Comparison of ENCODE assay signal across 8 mouse cellular contexts in genomic region chr7:98307921-98308606, GRCm38 (mm10). TPM values are rescaled to one million over a fixed set of nuclear protein-coding genes. Genes with fewer than 3 reads are reported as not detected.
DNase-seq lines count a peak whose midpoint lies in the region; ATAC-seq and TF ChIP-seq lines count a peak whose summit lies in the region.

No protein-coding gene starts in this region.

- no peak for TF ChIP-seq CTCF in liver, postnatal 0 days (IDR thresholded peaks at IDR 0.05; ENCODE audit: low read depth)

- H3K27me3 ChIP-seq in heart, embryonic 12.5 days (replicated peaks), result no peaks in the 10 kb centered on the region
- H3K27me3 ChIP-seq in forebrain, embryonic 16.5 days (replicated peaks; ENCODE audit: control insufficient read depth, insufficient read depth, low read length), result no peaks in the 10 kb centered on the region
- no peaks in the 10 kb centered on the region for H3K27me3 ChIP-seq in liver, postnatal 0 days (ENCODE audit: insufficient read depth, low read length)

- no peak for DNase-seq in heart, postnatal 36 days
- no peak for DNase-seq in ES-E14 (ENCODE audit: low read depth, low spot score)
- no peak for DNase-seq in liver, postnatal 0 days
- DNase-seq in frontal cortex, postnatal 14 days (ENCODE audit: low spot score in 2 of 2), result no peak
- DNase-seq in adrenal gland, adult 8-10 months, result no peak
- DNase-seq in layer of hippocampus, adult 11-12 months (ENCODE audit: low spot score), result no peak

- TF ChIP-seq EP300 in liver, postnatal 0 days (IDR thresholded peaks at IDR 0.05; ENCODE audit: low read depth), result no peak

- no peak for ATAC-seq in heart, embryonic 12.5 days (ENCODE audit: insufficient number of reproducible peaks, low FRiP score)
- ATAC-seq in forebrain, embryonic 16.5 days, result no peak
- ATAC-seq in liver, postnatal 0 days, result no peak

- H3K4me2 ChIP-seq in heart, embryonic 12.5 days, result peak overlapping the region; percentile 75
- H3K4me2 ChIP-seq in forebrain, embryonic 16.5 days (ENCODE audit: low read length), result peak overlapping the region; percentile 72
- peak overlapping the region; percentile 93 for H3K4me2 ChIP-seq in liver, postnatal 0 days (ENCODE audit: low read depth, low read length)

- H3K9ac ChIP-seq in heart, embryonic 12.5 days, result peak overlapping the region; percentile 77
- H3K9ac ChIP-seq in ES-E14 (ENCODE audit: insufficient read depth, low read depth, low read length, poor library complexity, severe bottlenecking), result peak overlapping the region; percentile 92
- no peak overlapping the region; the same call in 1 of the 2 replicates for H3K9ac ChIP-seq in forebrain, embryonic 16.5 days (replicated peaks; ENCODE audit: low read depth, low read length)
- peak overlapping the region; percentile 77 for H3K9ac ChIP-seq in liver, postnatal 0 days (replicated peaks)

- WGBS in heart, embryonic 12.5 days, result 51% methylated on average over 9 of the region's 9 CpGs
- 11% methylated on average over 9 of the region's 9 CpGs for WGBS in forebrain, embryonic 16.5 days
- WGBS in liver, postnatal 0 days (ENCODE audit: insufficient replicate concordance), result 43% methylated on average over 9 of the region's 9 CpGs

- H3K4me3 ChIP-seq in heart, embryonic 12.5 days, result peak overlapping the region; percentile 60
- H3K4me3 ChIP-seq in ES-E14 (ENCODE audit: insufficient read depth in 1 of 2, low read depth in 1 of 2, low read length in 2 of 2, poor library complexity in 1 of 2, severe bottlenecking in 1 of 2), result peak overlapping the region; percentile 90 to 98
- H3K4me3 ChIP-seq in forebrain, embryonic 16.5 days (replicated peaks; ENCODE audit: low read length), result peak overlapping the region; percentile 70
- peak overlapping the region; percentile 68 for H3K4me3 ChIP-seq in liver, postnatal 0 days (ENCODE audit: low read depth, low read length)

- H3K4me1 ChIP-seq in heart, embryonic 12.5 days (replicated peaks), result peaks cover 11% of the 10 kb centered on the region; the same call in 1 of the 2 replicates
- peaks cover 0 to 2% of the 10 kb centered on the region in 2 experiments; a peak in 1 of 4 replicates for H3K4me1 ChIP-seq in ES-E14 (ENCODE audit: control insufficient read depth in 2 of 2, insufficient read depth in 2 of 2, low read length in 2 of 2, poor library complexity in 1 of 2)
- H3K4me1 ChIP-seq in forebrain, embryonic 16.5 days (replicated peaks; ENCODE audit: control insufficient read depth, insufficient read depth, low read length), result peaks cover 15% of the 10 kb centered on the region
- H3K4me1 ChIP-seq in liver, postnatal 0 days (ENCODE audit: insufficient read depth), result peaks cover 14% of the 10 kb centered on the region

- H3K27ac ChIP-seq in heart, embryonic 12.5 days (ENCODE audit: poor library complexity, severe bottlenecking), result no peak overlapping the region
- H3K27ac ChIP-seq in ES-E14 (ENCODE audit: insufficient read depth, low read depth, low read length, poor library complexity, severe bottlenecking), result no peak overlapping the region
- no peak overlapping the region for H3K27ac ChIP-seq in forebrain, embryonic 16.5 days (ENCODE audit: low read length)
- peak overlapping the region; percentile 67 for H3K27ac ChIP-seq in liver, postnatal 0 days (ENCODE audit: low read depth)

- no peaks in the 10 kb centered on the region for H3K9me3 ChIP-seq in heart, embryonic 12.5 days (replicated peaks)
- H3K9me3 ChIP-seq in ES-E14 (ENCODE audit: control insufficient read depth, insufficient read depth, low read depth, low read length), result no peaks in the 10 kb centered on the region
- no peaks in the 10 kb centered on the region for H3K9me3 ChIP-seq in forebrain, embryonic 16.5 days (ENCODE audit: control insufficient read depth, low read length)
- no peaks in the 10 kb centered on the region for H3K9me3 ChIP-seq in liver, postnatal 0 days (ENCODE audit: low read length)

- in situ Hi-C loops in ES-E14 (cut with MboI; ENCODE audit: low sequenced_read_pairs in 2 of 2, unreplicated experiment in 2 of 2), result no loop called here

- H3K36me3 ChIP-seq in heart, embryonic 12.5 days, result no peaks in the 10 kb centered on the region
- no peaks in the 10 kb centered on the region for H3K36me3 ChIP-seq in ES-E14 (ENCODE audit: control insufficient read depth, insufficient read depth, low read length, poor library complexity, severe bottlenecking)
- no peaks in the 10 kb centered on the region for H3K36me3 ChIP-seq in forebrain, embryonic 16.5 days (ENCODE audit: control insufficient read depth, insufficient read depth)
- H3K36me3 ChIP-seq in liver, postnatal 0 days (replicated peaks; ENCODE audit: insufficient read depth, low read length), result no peaks in the 10 kb centered on the region; the same call in 1 of the 2 replicates

- intact Hi-C loops in heart, postnatal 36 days (cut with DNase I), result no loop called here

TF ChIP-seq in ES-E14, 5 proteins besides CTCF, POLR2A, EP300 and RAD21:
- TF ChIP-seq HCFC1 (IDR thresholded peaks at IDR 0.05; ENCODE audit: borderline replicate concordance, insufficient read depth, low read length) (no peak), ZNF384 (IDR thresholded peaks at IDR 0.05; ENCODE audit: low read depth, low read length) (no peak), CHD2 (IDR thresholded peaks at IDR 0.05; ENCODE audit: low read depth, low read length) (no peak), ZC3H11A (IDR thresholded peaks at IDR 0.05; ENCODE audit: borderline replicate concordance, low read depth, low read length) (no peak), MAFK (IDR thresholded peaks at IDR 0.05; ENCODE audit: insufficient read depth, low read depth, low read length) (no peak)

RNA-seq across cellular contexts. Expression of gene Acer3, which starts 12.9 kb away (rescaled TPM):
- 22.9 and 23.2 TPM in 2 replicates for polyA plus RNA-seq in heart, embryonic 12.5 days (2016; fragmentation: Nextera tagmentation; extraction: Ambion mirVana)
- 10 to 100 TPM; 12.8 to 13.5 TPM for total RNA-seq in heart, postnatal 36 days (2021)
- total RNA-seq in ES-E14 (2012; rRNA removed), result 25.3 and 26.2 TPM in 2 replicates
- polyA plus RNA-seq in forebrain, embryonic 16.5 days (2015; fragmentation: Nextera tagmentation; extraction: Ambion mirVana), result 8.5 and 9.1 TPM in 2 replicates
- 18.7 and 19.4 TPM in 2 replicates for polyA plus RNA-seq in liver, postnatal 0 days (2015; fragmentation: Nextera tagmentation; extraction: Ambion mirVana)
- total RNA-seq in adrenal gland, adult 8-10 months (2022), result 10 to 100 TPM; 15.1 to 32.7 (median 18.5) TPM

RNA-seq across cellular contexts. Expression of gene Tsku, which starts 53.1 kb away (rescaled TPM):
- polyA plus RNA-seq in heart, embryonic 12.5 days (2016; fragmentation: Nextera tagmentation; extraction: Ambion mirVana), result 6.3 and 7.0 TPM in 2 replicates
- 1 to 10 TPM; 2.8 to 3.2 TPM for total RNA-seq in heart, postnatal 36 days (2021)
- 17.8 and 23.9 TPM in 2 replicates for total RNA-seq in ES-E14 (2012; rRNA removed)
- 7.9 and 8.0 TPM in 2 replicates for polyA plus RNA-seq in forebrain, embryonic 16.5 days (2015; fragmentation: Nextera tagmentation; extraction: Ambion mirVana)
- polyA plus RNA-seq in liver, postnatal 0 days (2015; fragmentation: Nextera tagmentation; extraction: Ambion mirVana), result 8.3 and 18.9 TPM in 2 replicates
- total RNA-seq in adrenal gland, adult 8-10 months (2022), result 10 to 100 TPM; 18.2 to 42.9 (median 31.6) TPM
